Mouse (Mus musculus): ENCODE measurements around the gene Nxn. TPM values are rescaled to one million over a fixed set of nuclear protein-coding genes. Genes with fewer than 3 reads are reported as not detected.

Nxn gene
- polyA plus RNA-seq, 1 experiment from 2014 or later, result 57.3 TPM

DNA sequence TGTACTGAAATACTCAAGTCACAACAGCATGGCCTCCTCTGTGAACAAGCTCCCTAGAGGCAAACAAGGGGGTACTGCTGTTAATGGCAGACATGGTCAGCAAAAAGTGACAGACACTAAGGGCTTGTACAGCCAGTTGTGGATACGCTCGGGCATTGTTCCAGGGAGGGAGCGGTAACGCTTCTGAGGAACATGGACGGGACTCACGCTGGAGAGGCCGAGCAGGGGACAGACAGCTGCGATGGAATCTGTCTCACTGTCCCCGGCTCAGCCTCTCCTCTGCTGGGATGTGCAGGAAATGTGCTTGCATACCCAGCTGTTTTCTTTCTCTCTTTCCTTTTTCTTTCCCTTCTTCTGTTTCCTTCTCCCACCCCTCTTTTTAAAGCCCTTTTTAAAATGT, 78.5 kb downstream of the Nxn start:
- H3K27me3 ChIP-seq, result no peaks in the 10 kb centered on the region
- H3K4me2 ChIP-seq (replicated peaks), result no peak overlapping the region
- WGBS, result 81% methylated on average over 9 of the region's 9 CpGs

DNA sequence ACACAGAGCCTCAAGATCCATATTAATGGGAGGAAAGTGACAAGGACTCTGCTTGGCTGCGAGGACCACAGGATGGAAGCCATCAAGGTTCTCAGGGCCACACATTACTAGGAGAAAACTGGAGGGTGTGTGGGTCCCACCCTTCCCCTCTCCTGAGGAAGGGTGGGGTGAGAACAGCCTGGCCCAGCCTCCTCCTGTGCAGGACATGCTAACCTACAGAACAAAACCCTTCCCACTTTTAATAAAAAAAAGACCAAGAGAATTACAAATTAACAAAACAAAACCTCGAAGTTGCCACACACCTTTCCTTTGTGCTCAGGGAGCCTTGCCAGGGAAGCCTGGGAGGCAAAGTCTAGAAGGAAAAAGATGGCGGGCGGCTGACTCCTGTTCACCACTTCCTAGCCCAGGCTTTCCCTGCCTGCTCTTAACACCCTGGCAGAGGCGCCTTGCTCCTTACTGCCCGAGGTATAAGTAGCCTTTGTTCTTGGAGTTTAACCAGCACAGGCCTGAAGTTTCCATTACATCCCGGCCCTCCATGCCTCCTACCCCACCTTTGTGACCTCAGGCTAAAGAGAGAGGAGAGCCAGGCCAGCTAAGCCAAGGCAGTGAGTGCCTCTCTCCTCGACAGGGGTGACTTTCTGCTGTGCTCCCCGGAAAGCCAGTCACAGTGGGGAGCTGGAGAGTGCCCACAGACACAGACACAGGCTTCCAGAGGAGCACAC, 79.1 kb downstream of the Nxn start:
- WGBS, result 63% methylated on average over 9 of the region's 9 CpGs
- Histone ChIP-seq H3K36me3 (no peaks in the 10 kb centered on the region), H3K4me2 (replicated peaks) (no peak overlapping the region), H3K27me3 (no peaks in the 10 kb centered on the region), H3K4me3 (no peak overlapping the region), H3K27ac (no peak overlapping the region), H3K9ac (no peak overlapping the region), H3K4me1 (peaks cover 23% of the 10 kb centered on the region), H3K9me3 (replicated peaks) (no peaks in the 10 kb centered on the region)
- no peak for ATAC-seq (ENCODE audit: low FRiP score)

More for the DNA sequence above, 78.5 kb downstream of the Nxn start:
- H3K9me3 ChIP-seq (replicated peaks), result no peaks in the 10 kb centered on the region
- H3K36me3 ChIP-seq, result no peaks in the 10 kb centered on the region
- no peak for ATAC-seq (ENCODE audit: low FRiP score)
- H3K9ac ChIP-seq, result no peak overlapping the region
- no peak overlapping the region for H3K27ac ChIP-seq
- no peak overlapping the region for H3K4me3 ChIP-seq
- peaks cover 29% of the 10 kb centered on the region for H3K4me1 ChIP-seq

DNA sequence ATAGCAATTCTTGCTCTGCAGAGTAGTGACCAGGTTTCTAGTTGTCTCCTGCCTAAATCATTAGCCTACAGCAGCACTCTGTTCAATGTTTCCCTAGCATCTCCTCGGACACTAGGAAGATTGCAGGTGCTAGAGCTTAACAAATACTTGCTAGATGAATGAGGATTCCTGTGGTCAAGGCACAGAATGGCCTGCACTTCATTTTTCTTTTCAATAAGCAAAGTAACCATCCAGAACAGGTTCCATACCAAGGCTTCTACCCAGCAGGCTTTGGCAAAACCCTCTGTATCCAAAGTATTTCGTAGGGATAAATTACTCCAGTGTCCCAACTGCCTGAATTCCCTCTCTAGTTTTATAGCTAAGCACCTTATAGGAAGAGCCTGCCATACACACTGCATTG, 81.0 kb downstream of the Nxn start:
- Histone ChIP-seq H3K4me3 (no peak overlapping the region), H3K36me3 (no peaks in the 10 kb centered on the region), H3K4me2 (replicated peaks) (no peak overlapping the region), H3K4me1 (peaks cover 12% of the 10 kb centered on the region; the same call in 1 of the 2 replicates), H3K9ac (no peak overlapping the region), H3K27me3 (no peaks in the 10 kb centered on the region), H3K9me3 (replicated peaks) (no peaks in the 10 kb centered on the region), H3K27ac (no peak overlapping the region)
- WGBS, result 79% methylated on average over 2 of the region's 2 CpGs
- no peak for ATAC-seq (ENCODE audit: low FRiP score)

DNA sequence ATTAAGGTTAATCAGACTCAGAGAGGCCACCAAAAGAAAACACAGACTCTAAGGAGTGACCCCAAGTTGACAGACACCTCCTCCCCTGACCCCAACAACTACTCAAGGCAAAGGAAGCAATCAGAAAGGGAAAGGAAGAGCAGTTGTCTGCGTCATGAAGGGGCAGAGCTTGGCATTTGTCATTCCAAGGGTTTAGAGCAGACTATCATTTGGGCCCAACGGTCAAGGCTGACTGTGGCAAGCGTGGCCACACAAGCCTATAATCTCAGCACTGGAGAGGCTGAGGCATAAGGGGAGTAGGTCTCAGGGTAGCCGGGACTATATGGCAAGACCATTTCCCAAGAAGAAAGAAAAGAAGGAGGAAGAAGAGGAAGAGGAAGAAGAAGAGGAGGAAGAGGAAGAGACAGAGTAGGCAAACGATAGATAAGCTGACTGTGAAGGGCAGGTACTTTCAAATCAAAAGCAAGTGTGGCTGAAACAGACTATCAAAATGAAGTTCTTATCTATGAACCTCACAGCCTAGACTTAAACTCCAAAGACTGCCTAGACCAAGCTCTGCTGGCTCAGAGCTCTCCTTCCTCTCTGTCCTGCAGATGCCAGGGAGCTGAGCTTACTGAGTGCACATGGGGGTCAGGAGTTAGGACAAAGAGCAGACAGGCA, 83.0 kb downstream of the Nxn start:
- Histone ChIP-seq H3K36me3 (no peaks in the 10 kb centered on the region), H3K9me3 (replicated peaks) (no peaks in the 10 kb centered on the region), H3K4me1 (peaks cover 23% of the 10 kb centered on the region), H3K4me3 (no peak overlapping the region), H3K27ac (no peak overlapping the region), H3K9ac (no peak overlapping the region), H3K27me3 (no peaks in the 10 kb centered on the region), H3K4me2 (replicated peaks) (no peak overlapping the region)
- ATAC-seq (ENCODE audit: low FRiP score), result no peak
- 84% methylated on average over 5 of the region's 5 CpGs for WGBS

DNA sequence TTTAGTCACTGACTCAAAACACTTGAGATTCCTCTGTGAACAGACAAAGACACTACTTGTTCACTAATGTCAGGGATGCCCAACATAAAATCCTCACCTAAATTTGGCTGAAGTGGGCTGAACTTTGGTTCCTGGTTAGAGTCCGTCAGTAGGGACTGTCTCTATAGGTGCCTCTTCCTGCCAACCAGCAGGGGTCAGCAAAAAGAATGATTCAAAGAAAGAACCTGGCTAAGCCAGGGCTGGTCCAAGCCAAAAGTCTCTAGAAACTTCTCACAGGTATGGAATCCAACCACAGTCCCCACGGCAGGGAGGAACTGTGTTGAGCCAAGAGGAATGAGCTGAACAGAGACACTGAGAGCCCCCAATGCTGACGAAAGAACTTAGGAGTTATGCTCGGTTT, 84.2 kb downstream of the Nxn start:
- Histone ChIP-seq H3K27me3 (no peaks in the 10 kb centered on the region), H3K9ac (no peak overlapping the region), H3K36me3 (no peaks in the 10 kb centered on the region), H3K9me3 (replicated peaks) (no peaks in the 10 kb centered on the region), H3K4me3 (no peak overlapping the region), H3K4me1 (peaks cover 32% of the 10 kb centered on the region), H3K27ac (no peak overlapping the region), H3K4me2 (replicated peaks) (no peak overlapping the region)
- 77% methylated on average over 4 of the region's 4 CpGs for WGBS
- no peak for ATAC-seq (ENCODE audit: low FRiP score)

DNA sequence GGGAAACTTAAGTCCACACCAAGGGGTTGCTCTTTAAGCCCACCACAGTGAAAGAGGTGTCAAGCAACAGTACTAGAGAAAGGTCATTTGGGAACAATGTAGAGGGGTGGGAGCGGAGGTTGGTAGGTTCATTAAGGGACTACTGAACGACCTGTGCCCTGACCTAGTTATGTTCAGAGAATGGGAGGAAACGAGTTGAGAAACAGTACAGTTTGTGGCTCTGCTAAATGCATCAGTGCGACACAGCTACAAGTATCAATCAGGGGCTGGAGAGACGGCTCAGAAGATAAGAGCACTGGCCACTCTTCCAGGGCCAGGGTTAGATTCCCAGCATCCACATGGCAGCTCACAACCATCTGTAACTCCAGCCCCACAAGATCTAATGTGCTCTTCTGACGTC, 84.8 kb downstream of the Nxn start:
- Histone ChIP-seq H3K4me3 (no peak overlapping the region), H3K4me1 (peaks cover 37% of the 10 kb centered on the region), H3K9ac (no peak overlapping the region), H3K27me3 (no peaks in the 10 kb centered on the region), H3K27ac (no peak overlapping the region), H3K36me3 (no peaks in the 10 kb centered on the region), H3K9me3 (replicated peaks) (no peaks in the 10 kb centered on the region), H3K4me2 (replicated peaks) (no peak overlapping the region)
- WGBS, result 83% methylated on average over 6 of the region's 6 CpGs
- ATAC-seq (ENCODE audit: low FRiP score), result no peak

DNA sequence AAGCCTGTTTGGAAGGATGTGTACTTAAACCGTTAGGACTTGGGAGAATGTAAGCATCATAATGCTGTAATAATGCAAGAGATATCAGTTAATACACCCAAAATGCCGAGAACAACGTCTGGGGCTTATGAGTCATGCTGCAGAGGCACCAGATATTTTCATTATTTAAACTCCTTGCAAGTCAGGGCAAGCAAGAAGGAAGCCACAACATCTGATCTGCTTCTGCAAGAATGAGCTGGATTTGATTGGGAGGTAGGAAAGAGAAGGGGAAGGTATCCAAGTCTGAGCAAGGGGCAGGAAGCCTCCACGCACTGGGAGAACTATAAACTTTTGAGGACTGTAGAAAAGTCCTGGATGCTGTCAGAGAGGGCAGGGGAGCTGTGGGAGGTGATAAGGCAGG, 86.1 kb downstream of the Nxn start:
- H3K9ac ChIP-seq, result no peak overlapping the region
- H3K36me3 ChIP-seq, result no peaks in the 10 kb centered on the region
- H3K27me3 ChIP-seq, result no peaks in the 10 kb centered on the region
- H3K4me2 ChIP-seq (replicated peaks), result no peak overlapping the region
- no peak for ATAC-seq (ENCODE audit: low FRiP score)
- H3K4me3 ChIP-seq, result no peak overlapping the region
- H3K9me3 ChIP-seq (replicated peaks), result no peaks in the 10 kb centered on the region
- 78% methylated on average over 4 of the region's 4 CpGs for WGBS
- no peak overlapping the region for H3K27ac ChIP-seq
- H3K4me1 ChIP-seq, result peaks cover 37% of the 10 kb centered on the region

DNA sequence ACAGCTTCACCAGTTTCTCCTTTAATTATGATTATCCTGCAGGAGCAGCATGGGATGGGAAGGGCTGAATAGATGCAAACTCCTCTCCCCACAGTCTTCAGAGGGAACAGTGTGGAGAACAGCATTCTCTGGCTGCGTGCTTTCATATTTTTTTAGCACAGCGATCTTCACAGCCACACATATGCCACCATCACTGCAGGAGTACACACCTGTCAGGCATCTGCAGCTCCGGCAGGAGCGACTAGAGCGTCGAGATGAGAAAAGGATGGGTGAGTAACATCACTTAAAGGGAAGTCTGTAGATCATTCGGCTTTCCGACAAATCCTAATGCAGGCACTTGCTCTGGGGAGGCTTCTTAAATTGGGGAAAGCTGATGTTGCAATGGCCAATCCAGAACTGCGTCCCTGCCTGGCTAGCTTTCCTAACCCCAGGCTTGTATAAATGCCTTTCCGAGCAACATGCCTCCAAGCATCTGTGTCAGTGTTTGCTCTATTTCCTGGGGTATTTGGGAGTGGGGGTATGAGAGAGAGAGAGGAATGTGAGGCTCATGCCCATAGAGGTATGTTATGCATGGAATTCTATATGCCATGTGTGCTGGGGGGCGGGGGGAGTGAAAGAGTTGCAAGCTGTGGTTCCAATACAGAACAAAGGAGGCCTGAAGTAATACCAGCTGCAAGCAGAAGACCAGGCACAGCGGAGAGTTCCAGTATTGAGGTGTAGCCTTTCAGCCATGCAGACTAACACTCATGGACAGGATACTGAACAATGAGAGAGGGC, 87.5 kb downstream of the Nxn start:
- H3K9ac ChIP-seq, result no peak overlapping the region
- H3K4me3 ChIP-seq, result no peak overlapping the region
- no peak overlapping the region for H3K4me2 ChIP-seq (replicated peaks)
- 72% methylated on average over 12 of the region's 12 CpGs for WGBS
- H3K4me1 ChIP-seq, result peaks cover 31% of the 10 kb centered on the region
- H3K27ac ChIP-seq, result peak overlapping the region; percentile 2; the same call in 1 of the 2 replicates
- no peaks in the 10 kb centered on the region for H3K36me3 ChIP-seq
- H3K9me3 ChIP-seq (replicated peaks), result no peaks in the 10 kb centered on the region
- no peak for ATAC-seq (ENCODE audit: low FRiP score)
- H3K27me3 ChIP-seq, result no peaks in the 10 kb centered on the region

DNA sequence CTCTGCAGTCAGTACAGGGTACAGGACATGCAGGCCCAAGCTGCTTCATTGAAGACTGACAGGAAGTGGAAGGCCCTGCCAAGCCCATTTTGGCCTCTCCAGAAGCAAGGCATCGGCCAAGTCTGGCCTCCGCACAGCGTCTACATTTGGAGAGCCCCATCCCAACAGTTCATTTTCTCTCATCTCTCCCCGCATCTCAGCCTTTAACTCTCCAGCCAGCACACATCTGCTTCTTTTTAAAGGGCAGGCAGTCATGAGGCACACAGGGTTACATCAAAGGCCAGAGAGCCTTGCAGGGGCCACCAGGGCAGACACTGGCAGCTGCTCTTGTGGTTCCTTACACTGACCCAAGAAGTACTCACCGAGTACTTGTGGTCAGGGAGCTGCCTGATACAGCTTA, 89.1 kb downstream of the Nxn start:
- peaks cover 42% of the 10 kb centered on the region for H3K4me1 ChIP-seq

DNA sequence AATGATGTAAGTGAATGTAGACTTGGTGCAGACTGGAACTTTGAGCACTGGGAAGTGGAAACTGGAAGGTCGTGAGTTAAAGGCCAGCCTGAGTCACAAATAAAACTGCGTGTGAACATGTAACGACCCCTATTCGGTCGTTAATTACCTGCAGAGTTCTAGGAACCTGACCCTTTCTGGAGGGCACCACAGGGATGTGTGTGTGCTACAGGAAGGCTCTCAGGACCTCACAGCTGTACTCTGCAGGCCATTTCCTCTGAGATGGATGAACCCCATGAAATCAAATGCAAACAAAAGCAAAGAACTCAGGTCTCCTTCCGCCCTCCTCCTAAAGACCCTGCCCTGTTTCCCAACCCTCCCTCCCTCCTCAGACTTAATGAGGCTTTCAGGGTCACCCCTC, 89.9 kb downstream of the Nxn start:
- H3K36me3 ChIP-seq, result no peaks in the 10 kb centered on the region
- no peaks in the 10 kb centered on the region for H3K27me3 ChIP-seq
- no peak overlapping the region for H3K9ac ChIP-seq
- ATAC-seq (ENCODE audit: low FRiP score), result no peak
- no peak overlapping the region for H3K4me3 ChIP-seq
- 39% methylated on average over 6 of the region's 6 CpGs for WGBS
- H3K4me2 ChIP-seq (replicated peaks), result no peak overlapping the region
- no peak overlapping the region for H3K27ac ChIP-seq
- H3K4me1 ChIP-seq, result peaks cover 45% of the 10 kb centered on the region
- no peaks in the 10 kb centered on the region for H3K9me3 ChIP-seq (replicated peaks)

More for the DNA sequence above, 89.1 kb downstream of the Nxn start:
- Histone ChIP-seq H3K4me2 (replicated peaks) (no peak overlapping the region), H3K27ac (0 out of 2 replicates have a peak overlapping the region, but pooled peaks have one; percentile 8), H3K4me3 (no peak overlapping the region), H3K27me3 (no peaks in the 10 kb centered on the region), H3K36me3 (no peaks in the 10 kb centered on the region), H3K9me3 (replicated peaks) (no peaks in the 10 kb centered on the region), H3K9ac (no peak overlapping the region)
- ATAC-seq (ENCODE audit: low FRiP score), result no peak
- 75% methylated on average over 5 of the region's 5 CpGs for WGBS

DNA sequence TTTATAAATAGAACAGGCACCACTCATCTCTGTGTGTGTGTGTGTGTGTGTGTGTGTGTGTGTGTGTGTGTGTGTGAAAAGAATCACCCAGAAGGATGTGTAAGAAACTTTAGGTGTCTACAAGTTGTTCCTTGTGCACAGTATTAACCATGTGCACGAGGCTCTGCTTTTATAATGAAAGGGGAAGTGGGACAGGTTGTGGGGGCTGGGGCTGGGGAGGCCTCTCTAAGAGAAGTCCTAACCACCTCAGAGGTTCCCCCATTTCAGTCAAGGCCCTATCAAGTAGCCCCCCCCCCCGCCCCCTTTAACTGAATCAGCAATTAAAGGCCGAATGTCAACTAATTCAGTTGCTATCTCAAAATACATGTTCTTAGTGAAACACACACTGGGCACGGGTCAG, 92.2 kb downstream of the Nxn start:
- no peak for ATAC-seq (ENCODE audit: low FRiP score)
- no peaks in the 10 kb centered on the region for H3K27me3 ChIP-seq
- H3K36me3 ChIP-seq, result no peaks in the 10 kb centered on the region
- H3K4me3 ChIP-seq, result no peak overlapping the region
- no peaks in the 10 kb centered on the region for H3K9me3 ChIP-seq (replicated peaks)
- H3K27ac ChIP-seq, result no peak overlapping the region
- 58% methylated on average over 4 of the region's 4 CpGs for WGBS
- H3K4me1 ChIP-seq, result peaks cover 36% of the 10 kb centered on the region
- no peak overlapping the region for H3K4me2 ChIP-seq (replicated peaks)
- no peak overlapping the region for H3K9ac ChIP-seq

DNA sequence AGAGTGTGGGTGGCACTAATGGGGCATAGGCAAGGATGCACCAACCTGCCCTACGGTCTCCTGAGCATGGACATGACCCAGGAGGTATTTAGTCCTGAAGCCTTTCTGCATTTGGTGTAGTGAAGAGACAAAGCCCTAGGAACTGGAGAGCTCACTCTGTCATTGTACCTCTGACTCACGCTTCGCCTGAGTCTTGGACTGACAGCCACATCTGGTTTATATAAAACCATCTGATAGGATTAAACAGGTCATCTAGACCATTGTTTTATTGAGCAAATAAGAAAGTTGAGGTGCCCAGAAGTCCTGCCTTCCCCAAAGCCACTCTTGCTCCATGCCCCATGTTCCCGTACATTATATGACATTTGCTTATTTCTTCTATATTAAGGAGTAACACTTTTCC, 93.4 kb downstream of the Nxn start:
- Histone ChIP-seq H3K9me3 (replicated peaks) (no peaks in the 10 kb centered on the region), H3K36me3 (no peaks in the 10 kb centered on the region)
- no peak for ATAC-seq (ENCODE audit: low FRiP score)

More for the DNA sequence above, 93.4 kb downstream of the Nxn start:
- 77% methylated on average over 4 of the region's 4 CpGs for WGBS
- H3K27ac ChIP-seq, result no peak overlapping the region
- H3K9ac ChIP-seq, result no peak overlapping the region
- H3K27me3 ChIP-seq, result no peaks in the 10 kb centered on the region
- H3K4me3 ChIP-seq, result no peak overlapping the region
- H3K4me1 ChIP-seq, result peaks cover 30% of the 10 kb centered on the region
- no peak overlapping the region for H3K4me2 ChIP-seq (replicated peaks)
